Mouse (Mus musculus): Measurements from ENCODE around the gene Adad2. TPM values are rescaled to one million over a fixed set of nuclear protein-coding genes. Genes with fewer than 3 reads are reported as not detected.

Gene Adad2
- total RNA-seq, 2 experiments from 2014 or later = not detected

GRCm38 (mm10) chr8:119616358-119616757, 3.8 kb downstream of the Adad2 start:
- DNase-seq (ENCODE audit: low spot score in 2 of 2) = no peak

- no peak for DNase-seq (ENCODE audit: low spot score in 2 of 2)
Observed at GRCm38 (mm10) chr8:119616811-119617210, 4.3 kb downstream of the Adad2 start.

GRCm38 (mm10) chr8:119617586-119617985, 5.0 kb downstream of the Adad2 start:
- DNase-seq (ENCODE audit: low spot score in 2 of 2) = no peak

GRCm38 (mm10) chr8:119618887-119619286, 6.3 kb downstream of the Adad2 start:
- DNase-seq (ENCODE audit: low spot score in 2 of 2) = no peak

- no peak for DNase-seq (ENCODE audit: low spot score in 2 of 2)
Observed at GRCm38 (mm10) chr8:119620116-119620840, 7.7 kb downstream of the Adad2 start.

- no peak for DNase-seq (ENCODE audit: low spot score in 2 of 2)
Observed at GRCm38 (mm10) chr8:119620848-119621465, 8.4 kb downstream of the Adad2 start.

- DNase-seq (ENCODE audit: low spot score in 2 of 2) = no peak
Observed at GRCm38 (mm10) chr8:119622555-119622954, 10.0 kb downstream of the Adad2 start.

GRCm38 (mm10) chr8:119623061-119623460, 10.5 kb downstream of the Adad2 start:
- DNase-seq (ENCODE audit: low spot score in 2 of 2) = no peak

- DNase-seq (ENCODE audit: low spot score in 2 of 2) = no peak
Observed at GRCm38 (mm10) chr8:119623744-119624143, 11.2 kb downstream of the Adad2 start.

- DNase-seq (ENCODE audit: low spot score in 2 of 2) = no peak
Observed at GRCm38 (mm10) chr8:119624916-119625315, 12.4 kb downstream of the Adad2 start.

GRCm38 (mm10) chr8:119625788-119626187, 13.2 kb downstream of the Adad2 start:
- DNase-seq (ENCODE audit: low spot score in 2 of 2) = no peak

- no peak for DNase-seq (ENCODE audit: low spot score in 2 of 2)
Observed at GRCm38 (mm10) chr8:119627199-119627598, 14.7 kb downstream of the Adad2 start.

- no peak for DNase-seq (ENCODE audit: low spot score in 2 of 2)
Observed at GRCm38 (mm10) chr8:119627613-119628359, 15.2 kb downstream of the Adad2 start.

- no peak for DNase-seq (ENCODE audit: low spot score in 2 of 2)
Observed at GRCm38 (mm10) chr8:119630841-119631240, 18.3 kb downstream of the Adad2 start.

- DNase-seq (ENCODE audit: low spot score in 2 of 2) = no peak
Observed at GRCm38 (mm10) chr8:119632246-119632645, 19.7 kb downstream of the Adad2 start.

- DNase-seq (ENCODE audit: low spot score in 2 of 2) = no peak
Observed at GRCm38 (mm10) chr8:119632909-119633308, 20.4 kb downstream of the Adad2 start.

- DNase-seq (ENCODE audit: low spot score in 2 of 2) = no peak
Observed at GRCm38 (mm10) chr8:119634616-119635336, 22.2 kb downstream of the Adad2 start.

GRCm38 (mm10) chr8:119635378-119635777, 22.8 kb downstream of the Adad2 start, which contains the start of gene Kcng4:
TSS of gene Kcng4 (minus strand) at chr8:119635680.
- DNase-seq (ENCODE audit: low spot score in 2 of 2) = no peak

- no peak for DNase-seq (ENCODE audit: low spot score in 2 of 2)
Observed at GRCm38 (mm10) chr8:119635958-119636357, 23.4 kb downstream of the Adad2 start.

- DNase-seq (ENCODE audit: low spot score in 2 of 2) = no peak
Observed at GRCm38 (mm10) chr8:119636766-119637165, 24.2 kb downstream of the Adad2 start.

- no peak for DNase-seq (ENCODE audit: low spot score in 2 of 2)
Observed at GRCm38 (mm10) chr8:119637381-119637780, 24.8 kb downstream of the Adad2 start.
